In the genomic region with DNA sequence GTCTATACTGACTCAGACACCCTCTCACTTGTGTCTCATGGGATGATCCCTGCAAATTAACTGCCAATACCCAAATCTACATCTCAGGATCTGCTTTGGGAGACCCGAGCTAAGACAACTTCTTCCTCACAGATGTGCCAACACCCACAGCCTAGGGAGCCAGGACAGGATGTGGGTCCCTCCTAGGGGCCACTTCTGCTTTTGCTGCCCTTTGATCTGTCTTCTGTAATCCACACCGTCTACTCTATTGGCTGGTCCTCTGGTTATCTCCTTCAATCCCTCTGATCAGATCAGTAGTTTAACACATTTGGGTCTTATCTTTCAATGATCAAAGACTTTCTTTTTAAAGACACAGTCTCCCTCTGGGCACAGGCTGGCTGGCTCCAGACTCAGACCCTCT, we compare ENCODE assay signal across 14 mouse cellular contexts. TPM values are rescaled to one million over a fixed set of nuclear protein-coding genes. Genes with fewer than 3 reads are reported as not detected.
DNase-seq lines count a peak whose midpoint lies in the region; ATAC-seq and TF ChIP-seq lines count a peak whose summit lies in the region.
"Had no signal": no experiment of that assay in that cellular context is flagged by ENCODE, and none has a peak within 500 bp of the region (broad histone marks: within the 10 kb centered on the region; RNA-seq: fewer than 3 reads in every experiment).

No protein-coding gene starts in this region.

- H3ac ChIP-seq in myocyte (ENCODE audit: control insufficient read depth, insufficient read length): no peak overlapping the region

- no peak for TF ChIP-seq POLR2A in myocyte (IDR thresholded peaks at IDR 0.05; ENCODE audit: insufficient read length, low read depth)

- peak; percentile 76 for ATAC-seq in common myeloid progenitor, adult 5-6 weeks (replicated peaks; ENCODE audit: low read depth, poor library complexity, severe bottlenecking)

- peak overlapping the region; percentile 68 for H3K4me2 ChIP-seq in myocyte (ENCODE audit: low read depth)
- H3K4me2 ChIP-seq: embryonic facial prominence, embryonic 12.5 days; heart, embryonic 13.5 days; hindbrain, embryonic 13.5 days; neural tube, embryonic 12.5 days had no signal

- peak; percentile 27 to 28 for DNase-seq in thymus, postnatal 10 days (ENCODE audit: low spot score in 2 of 2)
- DNase-seq in thymus, postnatal 4 days: no peak
- DNase-seq in cerebellum, postnatal 10 days: no peak
- DNase-seq in ovary, postnatal 14 days (ENCODE audit: low spot score): no peak
- DNase-seq in layer of hippocampus, postnatal 10 days (ENCODE audit: low spot score in 2 of 2): no peak
- DNase-seq: cerebellum, adult 8-10 months had no signal

- no peaks in the 10 kb centered on the region for H3K27me3 ChIP-seq in myocyte (ENCODE audit: control insufficient read depth, insufficient read depth, insufficient read length)
- H3K27me3 ChIP-seq: embryonic facial prominence, embryonic 12.5 days; heart, embryonic 13.5 days; hindbrain, embryonic 13.5 days; neural tube, embryonic 12.5 days had no signal

- peaks cover 7% of the 10 kb centered on the region for H3K79me2 ChIP-seq in myocyte (ENCODE audit: control insufficient read depth, insufficient read depth)

- no peak overlapping the region for H3K4me3 ChIP-seq in myocyte
- H3K4me3 ChIP-seq: embryonic facial prominence, embryonic 12.5 days; heart, embryonic 13.5 days; hindbrain, embryonic 13.5 days; layer of hippocampus, adult 2 months; midbrain, embryonic 10.5 days; neural tube, embryonic 12.5 days had no signal

- H3K36me3 ChIP-seq in myocyte (ENCODE audit: control insufficient read depth, insufficient read depth): no peaks in the 10 kb centered on the region
- H3K36me3 ChIP-seq: embryonic facial prominence, embryonic 12.5 days; heart, embryonic 13.5 days; hindbrain, embryonic 13.5 days; midbrain, embryonic 10.5 days; neural tube, embryonic 12.5 days had no signal

TF ChIP-seq in myocyte, 11 proteins besides CTCF, POLR2A, EP300 and RAD21:
- TF ChIP-seq E2F4 (IDR thresholded peaks at IDR 0.05; ENCODE audit: insufficient read depth): no peak
- no peak for TF ChIP-seq POLR2AphosphoS2 (IDR thresholded peaks at IDR 0.05; ENCODE audit: insufficient read length, low read depth)
- TF ChIP-seq MYOD1 (IDR thresholded peaks at IDR 0.05; ENCODE audit: control insufficient read depth in 1 of 3, insufficient read length in 2 of 3, low read depth in 2 of 3): no peak
- TF ChIP-seq TCF12 (IDR thresholded peaks at IDR 0.05; ENCODE audit: insufficient read depth, poor library complexity, severe bottlenecking): no peak
- no peak for TF ChIP-seq USF1 (IDR thresholded peaks at IDR 0.05; ENCODE audit: low read depth)
- TF ChIP-seq REST (IDR thresholded peaks at IDR 0.05; ENCODE audit: insufficient read depth, insufficient read length): no peak
- TF ChIP-seq TCF3 (IDR thresholded peaks at IDR 0.05; ENCODE audit: insufficient read length, low read depth): no peak
- no peak for TF ChIP-seq MYOG (IDR thresholded peaks at IDR 0.05; ENCODE audit: control insufficient read depth in 1 of 3, insufficient read depth in 1 of 3, insufficient read length in 2 of 3, low read depth in 2 of 3)
- no peak for TF ChIP-seq SRF (IDR thresholded peaks at IDR 0.05; ENCODE audit: control insufficient read depth, insufficient read length, low read depth)
- no peak for TF ChIP-seq CEBPB (IDR thresholded peaks at IDR 0.05; ENCODE audit: insufficient read depth, poor library complexity, severe bottlenecking)
- TF ChIP-seq MAX (IDR thresholded peaks at IDR 0.05; ENCODE audit: low read depth): no peak

RNA-seq across cellular contexts. Expression of a gene that starts 5.2 kb away (rescaled TPM):
- total RNA-seq in common myeloid progenitor, adult 5-6 weeks (2017): 118 and 130 TPM in 2 replicates
- polyA plus RNA-seq in myocyte (2012; fragmentation: generic; extraction: Trizol): 147 TPM
- total RNA-seq in layer of hippocampus, postnatal 10 days (2021): 100 to 1,000 TPM; 238 to 240 TPM

Comparison
In these comparisons a context has a peak if more than half of its experiments do, and no peak if none do; other contexts are left out.
1. DNase-seq: peak in thymus, postnatal 10 days (2 of 2); none in thymus, postnatal 4 days (single experiment), cerebellum, postnatal 10 days (0 of 2), ovary, postnatal 14 days (single experiment) and layer of hippocampus, postnatal 10 days (0 of 2).